Mouse (Mus musculus) layer of hippocampus, adult 18-20 months (tissue): ENCODE measurements at regions not wholly inside any gene's neighbourhood (a gene's known extent, or its start where the extent isn't known, plus 50 kb on each side); places are given as distances from the start of the nearest gene placed in this dataset.

Experiments
- DNase-seq, 2 experiments: peaks; one replicate each; pipeline ENCODE4 v3.0.0; 2022; ENCODE audit warnings: low spot score in 2 of 2

- no peak for DNase-seq
Measured at GRCm38 (mm10) chr4:24415048-24415447, 81.2 kb upstream of the Mms22l start.

GRCm38 (mm10) chr4:24429092-24429928 is 66.9 kb upstream of the Mms22l start:
- DNase-seq = peak in 1 of 2 experiments; percentile 2

GRCm38 (mm10) chr4:24429929-24430752 is 66.1 kb upstream of the Mms22l start:
- no peak for DNase-seq

GRCm38 (mm10) chr4:24430753-24431072 is 65.5 kb upstream of the Mms22l start:
- no peak for DNase-seq

GRCm38 (mm10) chr4:24437258-24437657 is 59.0 kb upstream of the Mms22l start:
- DNase-seq = no peak
